Mouse (Mus musculus) heart, adult 2 months (tissue): Measurements from ENCODE around the gene Hs3st1.

Experiments
- CTCF ChIP-seq: fragments of 200-600 bp; IDR thresholded peaks from 2 replicates; pipeline ENCODE4 v1.8.1; 2022; ENCODE audit warnings: antibody characterized with exemption, mild to moderate bottlenecking, moderate library complexity
- EP300 ChIP-seq: fragments of 200-500 bp; IDR thresholded peaks from 2 replicates; pipeline ENCODE4 v1.6.1; 2011; ENCODE audit warnings: low read depth, low read length, control low read depth; ENCODE audit not compliant: insufficient read depth
- POLR2A ChIP-seq: fragments of 200-500 bp; IDR thresholded peaks from 2 replicates; pipeline ENCODE4 v1.6.1; 2011; ENCODE audit warnings: mild to moderate bottlenecking, low read depth, low read length, control low read depth; ENCODE audit not compliant: insufficient read depth

DNA sequence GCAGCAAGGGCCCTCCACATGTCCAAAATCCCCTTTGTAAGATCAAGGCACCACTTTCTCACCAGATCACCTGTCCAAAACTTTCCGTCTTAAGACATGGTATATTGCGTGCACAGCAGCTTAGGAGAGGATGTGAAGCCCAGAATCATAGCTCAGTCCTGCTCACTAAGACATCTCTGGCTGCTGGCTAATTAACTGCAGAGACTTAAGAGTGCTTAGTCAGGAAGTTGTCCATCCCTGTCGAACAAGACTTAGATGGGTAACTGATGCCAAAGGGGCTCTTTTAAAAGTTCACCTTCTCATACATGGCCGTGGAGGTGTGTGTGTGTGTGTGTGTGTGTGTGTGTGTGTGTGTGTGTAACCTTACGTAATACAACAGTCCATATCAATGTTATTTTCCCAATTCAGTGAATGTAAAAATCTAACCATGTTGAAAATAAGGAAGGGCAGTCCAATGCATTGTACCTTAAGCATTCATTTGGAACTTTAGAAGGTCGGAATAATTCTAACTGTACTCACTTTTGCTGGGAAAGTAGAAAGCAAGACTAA, 113.0 kb downstream of the Hs3st1 start:
- TF ChIP-seq CTCF (no peak), POLR2A (no peak), EP300 (no peak)
